Mouse (Mus musculus) bone marrow, adult 2 months (tissue): ENCODE data around the gene Cdca4.

ENCODE experiments used
- CTCF ChIP-seq: fragments of 200-500 bp; IDR thresholded peaks from 2 replicates; pipeline ENCODE4 v1.5.1; 2011; ENCODE audit warnings: low read length, control low read depth; ENCODE audit not compliant: control insufficient read depth, insufficient read depth
- POLR2A ChIP-seq: fragments of 200-500 bp; IDR thresholded peaks from 2 replicates; pipeline ENCODE4 v1.6.1; 2011; ENCODE audit warnings: low read depth, mild to moderate bottlenecking, control low read depth, low read length, borderline replicate concordance; ENCODE audit not compliant: control insufficient read depth

DNA sequence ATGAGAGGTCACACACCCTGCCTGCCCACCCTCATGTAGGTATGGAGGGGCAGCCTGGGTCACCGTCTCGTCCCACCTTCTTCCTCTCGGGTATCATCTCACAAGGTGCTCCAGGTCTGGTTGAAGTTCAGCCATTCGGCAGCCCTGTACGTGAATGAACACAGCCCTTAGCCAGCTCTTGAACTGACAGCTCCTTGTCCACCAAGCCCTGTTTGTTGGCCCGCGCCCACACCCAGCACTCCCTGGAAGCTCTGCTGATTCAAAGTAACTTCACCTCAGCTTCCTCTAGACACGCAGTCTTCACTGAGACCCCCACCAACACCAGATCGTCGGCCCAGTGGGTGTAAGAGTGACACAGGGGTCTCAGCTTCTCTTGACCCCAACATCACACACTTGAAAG is 43.8 kb upstream of the Cdca4 start:
- TF ChIP-seq CTCF (no peak), POLR2A (no peak)
